In genomic region chr12:112450883-112451282, GRCm38 (mm10) we compare ENCODE assay signal across 8 mouse cellular contexts. TPM values are rescaled to one million over a fixed set of nuclear protein-coding genes. Genes with fewer than 3 reads are reported as not detected.
A peak's percentile ranks its signal among the peaks of the same experiment; 100 is the strongest.
DNase-seq lines count a peak whose midpoint lies in the region; ATAC-seq and TF ChIP-seq lines count a peak whose summit lies in the region.

No protein-coding gene starts in this region.

- H3K9me3 ChIP-seq in heart, postnatal 0 days (replicated peaks; ENCODE audit: control insufficient read depth, low read length), result peaks cover 7% of the 10 kb centered on the region
- no peaks in the 10 kb centered on the region; the same call in 1 of the 2 replicates for H3K9me3 ChIP-seq in forebrain, embryonic 15.5 days

- H3K9ac ChIP-seq in heart, postnatal 0 days (replicated peaks; ENCODE audit: low read depth, low read length), result no peak overlapping the region
- H3K9ac ChIP-seq in forebrain, embryonic 15.5 days (replicated peaks), result no peak overlapping the region

- WGBS in heart, postnatal 0 days, result 36% methylated on average over 6 of the region's 6 CpGs
- WGBS in forebrain, embryonic 15.5 days, result 27% methylated on average over 6 of the region's 6 CpGs
- WGBS in lung, adult 2 months, result 36% methylated on average over 6 of the region's 6 CpGs

- peak overlapping the region; percentile 89; the same call in 1 of the 2 replicates for H3K27ac ChIP-seq in heart, postnatal 0 days (ENCODE audit: low read depth)
- no peak overlapping the region for H3K27ac ChIP-seq in forebrain, embryonic 15.5 days (replicated peaks)

- ATAC-seq in heart, postnatal 0 days (ENCODE audit: insufficient read depth, low read depth), result no peak
- ATAC-seq in forebrain, embryonic 15.5 days (replicated peaks), result 0 out of 2 replicates have a peak, but pooled peaks have one; percentile 26

- no peaks in the 10 kb centered on the region for H3K36me3 ChIP-seq in heart, postnatal 0 days (replicated peaks; ENCODE audit: control insufficient read depth, insufficient read depth, low read length)
- H3K36me3 ChIP-seq in forebrain, embryonic 15.5 days, result no peaks in the 10 kb centered on the region
- no peaks in the 10 kb centered on the region for H3K36me3 ChIP-seq in splenic B cell, adult 2 months (ENCODE audit: control insufficient read depth, insufficient read depth, low read length, poor library complexity, severe bottlenecking)

- no peaks in the 10 kb centered on the region for H3K27me3 ChIP-seq in heart, postnatal 0 days (ENCODE audit: control insufficient read depth, insufficient read depth, low read length)
- no peaks in the 10 kb centered on the region for H3K27me3 ChIP-seq in forebrain, embryonic 15.5 days
- H3K27me3 ChIP-seq in splenic B cell, adult 2 months (ENCODE audit: control insufficient read depth, insufficient read depth, low read length, poor library complexity, severe bottlenecking), result no peaks in the 10 kb centered on the region

- TF ChIP-seq POLR2A in lung, adult 2 months (IDR thresholded peaks at IDR 0.05; ENCODE audit: borderline replicate concordance, extremely low read depth, low read depth, low read length), result no peak

- no peak overlapping the region for H3K4me2 ChIP-seq in heart, postnatal 0 days (ENCODE audit: low read depth, low read length)
- H3K4me2 ChIP-seq in forebrain, embryonic 15.5 days (replicated peaks), result no peak overlapping the region

- no peak overlapping the region for H3K4me3 ChIP-seq in heart, postnatal 0 days (ENCODE audit: low read depth, low read length)
- H3K4me3 ChIP-seq in forebrain, embryonic 15.5 days, result no peak overlapping the region
- H3K4me3 ChIP-seq in lung, adult 2 months (replicated peaks; ENCODE audit: extremely low read depth, low read depth, low read length), result no peak overlapping the region

- H3K4me1 ChIP-seq in heart, postnatal 0 days (ENCODE audit: control insufficient read depth, insufficient read depth), result no peaks in the 10 kb centered on the region
- peaks cover 37% of the 10 kb centered on the region for H3K4me1 ChIP-seq in forebrain, embryonic 15.5 days
- peaks cover 10% of the 10 kb centered on the region for H3K4me1 ChIP-seq in lung, adult 2 months (ENCODE audit: control insufficient read depth, insufficient read depth, low read length)

- no peak for DNase-seq in heart, postnatal 0 days (ENCODE audit: low spot score)
- DNase-seq in heart, adult 9 months (ENCODE audit: low spot score in 2 of 2), result no peak
- peak; percentile 62 for DNase-seq in A20 (ENCODE audit: low read depth, low spot score)
- peak; percentile 90 for DNase-seq in ZHBTc4 (ENCODE audit: low read depth, low spot score)
- no peak for DNase-seq in lung, adult 2 months
- DNase-seq in splenic B cell, adult 2 months (ENCODE audit: low read depth, low spot score), result peak; percentile 18
- no peak for DNase-seq in natural killer cell, adult 2 months (ENCODE audit: low spot score in 2 of 2)

- TF ChIP-seq CTCF in heart, postnatal 0 days (IDR thresholded peaks at IDR 0.05; ENCODE audit: low read depth), result peak; percentile 46
- peak; percentile 55 for TF ChIP-seq CTCF in lung, adult 2 months (IDR thresholded peaks at IDR 0.05; ENCODE audit: insufficient read depth, low read length)

- TF ChIP-seq EP300 in heart, postnatal 0 days (IDR thresholded peaks at IDR 0.05; ENCODE audit: low read depth), result no peak

RNA-seq across cellular contexts. Expression of gene A530016L24Rik, which starts 38.4 kb away (rescaled TPM):
- 9.9 and 14.1 TPM in 2 replicates for total RNA-seq in heart, postnatal 0 days (2014; rRNA removed; ENCODE audit: low replicate concordance)
- 6.0 and 6.9 TPM in 2 replicates for polyA plus RNA-seq in heart, postnatal 0 days (2015; fragmentation: Nextera tagmentation; extraction: Ambion mirVana)
- 0.14 and 0.22 TPM in 2 replicates for polyA plus RNA-seq in forebrain, embryonic 15.5 days (2015; fragmentation: Nextera tagmentation; extraction: Ambion mirVana)
- polyA plus RNA-seq in lung, adult 2 months (2012; rRNA removed), result 9.5 and 11.6 TPM in 2 replicates

Comparison
In these comparisons a context has a peak if more than half of its experiments do, and no peak if none do; other contexts are left out.
1. DNase-seq: peak in A20 (single experiment), ZHBTc4 (single experiment) and splenic B cell, adult 2 months (single experiment); none in heart, postnatal 0 days (single experiment), heart, adult 9 months (0 of 2), lung, adult 2 months (single experiment) and natural killer cell, adult 2 months (0 of 2).